Mouse (Mus musculus) adrenal gland, postnatal 0 days (tissue): Measurements from ENCODE around the gene Gm10488. TPM values are rescaled to one million over a fixed set of nuclear protein-coding genes. Genes with fewer than 3 reads are reported as not detected.

Source experiments
- microRNA-seq: library from miRNA; unstranded; fragments of <30 nt; microRNA quantifications from one replicate; pipeline ENCODE4, GENCODE M21; 2016; ENCODE audit warnings: borderline replicate concordance; ENCODE audit not compliant: insufficient number of aligned reads
- polyA plus RNA-seq: library from polyadenylated mRNA; unstranded; fragments of >200 nt; fragmentation: Nextera tagmentation; extraction: Ambion mirVana; gene quantifications from 2 replicates; pipeline ENCODE4 v1.2.1, GENCODE M21; 2015

Gm10488 gene
- polyA plus RNA-seq, result not detected in 2 replicates

GRCm38 (mm10) chrX:29976014-29976413 is at the start of gene Gm10488:
Gene Gm10488 (plus strand): TSS chrX:29976314.

Small RNAs within 50 kb of the gene (microRNA-seq; reads per million reads assigned to microRNA genes)
- not detected for gene Gm44298
